Mouse (Mus musculus): ENCODE measurements at regions not wholly inside any gene's neighbourhood (a gene's known extent, or its start where the extent isn't known, plus 50 kb on each side); places are given as distances from the start of the nearest gene placed in this dataset.

DNA sequence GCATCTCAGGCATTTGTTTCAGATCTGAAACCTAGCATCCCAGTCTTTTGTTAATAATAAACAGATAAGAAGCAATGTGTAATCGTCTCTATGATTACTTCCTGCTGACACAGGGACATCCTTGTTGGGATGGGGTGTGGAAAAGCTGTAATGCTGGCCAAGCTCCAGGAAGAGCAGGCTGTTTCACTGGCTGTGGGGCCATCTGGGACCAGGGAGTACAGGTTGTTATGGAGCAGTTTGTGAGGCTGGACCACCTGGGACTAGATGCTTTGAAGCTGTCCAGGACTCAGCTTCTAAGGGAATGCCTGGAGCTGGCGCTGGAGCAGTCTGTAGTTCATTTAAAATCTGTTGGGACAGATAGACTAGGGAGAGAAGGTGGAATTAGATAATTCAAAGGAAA lies 361.5 kb downstream of the Fut8 start:
- TF ChIP-seq GATA1 (IDR thresholded peaks at IDR 0.05; ENCODE audit: borderline replicate concordance, low read length) (no peak), FLI1 (IDR thresholded peaks at IDR 0.05; ENCODE audit: low read length) (no peak)

Measured in megakaryocyte, embryonic 14.5 days (primary cell).